In the genomic region with DNA sequence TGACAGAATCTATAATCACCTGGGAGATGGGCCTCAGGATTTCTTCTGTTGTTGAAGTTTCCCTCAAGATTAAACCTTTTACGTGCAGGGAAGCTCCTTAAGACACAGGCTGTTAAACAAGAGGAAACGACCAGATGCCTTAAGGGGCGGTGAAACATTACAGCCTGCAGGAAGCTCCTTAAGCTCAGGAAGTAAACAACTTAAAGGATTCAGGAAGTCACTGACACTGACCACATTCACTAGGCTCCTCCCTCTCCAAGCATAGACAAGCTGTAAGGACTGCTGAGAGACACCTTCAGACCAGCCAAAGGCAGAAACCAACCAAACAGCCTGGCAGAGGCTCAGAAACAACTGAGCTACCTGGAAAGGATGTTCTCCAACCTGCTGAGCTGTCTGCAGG, we compare ENCODE assay signal across 13 mouse cellular contexts. TPM values are rescaled to one million over a fixed set of nuclear protein-coding genes. Genes with fewer than 3 reads are reported as not detected.
"Had no signal": no experiment of that assay in that cellular context is flagged by ENCODE, and none has a peak within 500 bp of the region (broad histone marks: within the 10 kb centered on the region; RNA-seq: fewer than 3 reads in every experiment).

No protein-coding gene starts in this region.

- DNase-seq: lung, adult 18-20 months; lung, postnatal 14 days; lung, postnatal 4 days; right cerebral cortex, postnatal 25 days; right cerebral cortex, postnatal 4 days; spleen, adult 18-20 months; thymus, adult 18-20 months; thymus, postnatal 14 days; thymus, postnatal 36 days had no signal

- ATAC-seq: lung, postnatal 0 days; midbrain, embryonic 13.5 days; midbrain, embryonic 15.5 days had no signal

RNA-seq across cellular contexts. Expression of a gene that starts 44.3 kb away (rescaled TPM):
- total RNA-seq: monocyte, adult 5-6 weeks had no signal
